Mouse (Mus musculus) C2C12 (cell line): ENCODE data around the gene Nat9. TPM values are rescaled to one million over a fixed set of nuclear protein-coding genes. Genes with fewer than 3 reads are reported as not detected.

ENCODE experiments used
- H3K27me3 ChIP-seq: one replicate; pipeline ENCODE4 v1.6.1; 2011; ENCODE audit not compliant: control insufficient read depth, insufficient read depth, insufficient read length
- H3K36me3 ChIP-seq: one replicate; pipeline ENCODE4 v1.6.1; 2011; ENCODE audit not compliant: control insufficient read depth, insufficient read depth
- H3K4me3 ChIP-seq: one replicate; pipeline ENCODE4 v1.5.1; 2011; ENCODE audit warnings: mild to moderate bottlenecking, control low read depth; ENCODE audit not compliant: poor library complexity, insufficient read depth, severe bottlenecking
- H3K79me2 ChIP-seq: one replicate; pipeline ENCODE4 v1.6.1; 2011; ENCODE audit not compliant: control insufficient read depth, insufficient read depth
- H3K79me3 ChIP-seq: one replicate; pipeline ENCODE4 v1.6.1; 2011; ENCODE audit warnings: low read depth, control low read depth
- H3ac ChIP-seq: one replicate; pipeline ENCODE3; 2011; ENCODE audit warnings: low read depth; ENCODE audit not compliant: control insufficient read depth, insufficient read length
- CEBPB ChIP-seq: IDR thresholded peaks from one replicate; pipeline ENCODE4 v1.6.1; 2011; ENCODE audit warnings: low read depth, mild to moderate bottlenecking, control low read depth, moderate library complexity
- CTCF ChIP-seq: IDR thresholded peaks from one replicate; pipeline ENCODE4 v1.5.1; 2011; ENCODE audit not compliant: control insufficient read depth, insufficient read depth, insufficient read length
- FOSL1 ChIP-seq: IDR thresholded peaks from one replicate; pipeline ENCODE4 v1.8.0; 2011; ENCODE audit warnings: mild to moderate bottlenecking, low read length; ENCODE audit not compliant: poor library complexity, insufficient read depth, severe bottlenecking
- MAX ChIP-seq: IDR thresholded peaks from one replicate; pipeline ENCODE4 v1.6.1; 2011; ENCODE audit warnings: mild to moderate bottlenecking, control low read depth
- MYOD1 ChIP-seq: IDR thresholded peaks from one replicate; pipeline ENCODE4 v1.6.1; 2011; ENCODE audit warnings: low read depth; ENCODE audit not compliant: control insufficient read depth, insufficient read length
- MYOG ChIP-seq: IDR thresholded peaks from one replicate; pipeline ENCODE4 v1.6.1; 2011; ENCODE audit not compliant: control insufficient read depth, insufficient read length; ENCODE audit errors: extremely low read depth
- USF1 ChIP-seq: IDR thresholded peaks from one replicate; pipeline ENCODE4 v1.6.1; 2011; ENCODE audit warnings: low read depth, mild to moderate bottlenecking, control low read depth, moderate library complexity
- polyA plus RNA-seq: library from polyadenylated mRNA; unstranded; fragments of >200 nt; fragmentation: generic; extraction: Trizol; gene quantifications from one replicate; pipeline ENCODE4 v1.2.1, GENCODE M21; 2012; ENCODE audit warnings: missing spikeins

The Nat9 gene
- polyA plus RNA-seq, 1 experiment, result 9.1 TPM

- H3K36me3 ChIP-seq, result no peaks in the 10 kb centered on the region
- no peak for TF ChIP-seq CTCF
- no peak for TF ChIP-seq MYOG
- no peak for TF ChIP-seq MYOD1
- TF ChIP-seq CEBPB, result no peak
- no peak for TF ChIP-seq MAX
- TF ChIP-seq FOSL1, result no peak
- no peak for TF ChIP-seq USF1
- no peak overlapping the region for H3ac ChIP-seq
- no peak overlapping the region for H3K4me3 ChIP-seq
- H3K79me2 ChIP-seq, result no peaks in the 10 kb centered on the region
- no peaks in the 10 kb centered on the region for H3K79me3 ChIP-seq
- H3K27me3 ChIP-seq, result no peaks in the 10 kb centered on the region
Measured at GRCm38 (mm10) chr11:115226811-115227491, 39.3 kb upstream of the Nat9 start.

- Histone ChIP-seq H3K79me3 (no peaks in the 10 kb centered on the region), H3K27me3 (no peaks in the 10 kb centered on the region), H3K36me3 (no peaks in the 10 kb centered on the region), H3ac (no peak overlapping the region), H3K79me2 (no peaks in the 10 kb centered on the region), H3K4me3 (no peak overlapping the region)
- TF ChIP-seq FOSL1, result no peak
- no peak for TF ChIP-seq MYOG
- TF ChIP-seq CTCF, result no peak
- TF ChIP-seq MYOD1, result no peak
- no peak for TF ChIP-seq USF1
Measured at GRCm38 (mm10) chr11:115225301-115225700, 37.6 kb upstream of the Nat9 start.

GRCm38 (mm10) chr11:115224889-115225288, 37.2 kb upstream of the Nat9 start:
- Histone ChIP-seq H3ac (no peak overlapping the region), H3K79me3 (no peaks in the 10 kb centered on the region), H3K4me3 (no peak overlapping the region), H3K36me3 (no peaks in the 10 kb centered on the region), H3K27me3 (no peaks in the 10 kb centered on the region), H3K79me2 (no peaks in the 10 kb centered on the region)
- no peak for TF ChIP-seq MYOD1
- no peak for TF ChIP-seq MYOG
- no peak for TF ChIP-seq CTCF
- no peak for TF ChIP-seq CEBPB
- no peak for TF ChIP-seq FOSL1
- TF ChIP-seq MAX, result no peak
- TF ChIP-seq USF1, result no peak

- no peaks in the 10 kb centered on the region for H3K79me2 ChIP-seq
- no peak overlapping the region for H3ac ChIP-seq
- no peaks in the 10 kb centered on the region for H3K27me3 ChIP-seq
- H3K79me3 ChIP-seq, result no peaks in the 10 kb centered on the region
- TF ChIP-seq CTCF, result no peak
- no peak for TF ChIP-seq MAX
- no peak for TF ChIP-seq USF1
- TF ChIP-seq MYOG, result no peak
- no peak for TF ChIP-seq CEBPB
- no peak for TF ChIP-seq MYOD1
- no peak for TF ChIP-seq FOSL1
- no peaks in the 10 kb centered on the region for H3K36me3 ChIP-seq
- no peak overlapping the region for H3K4me3 ChIP-seq
Measured at GRCm38 (mm10) chr11:115223877-115224276, 36.2 kb upstream of the Nat9 start.

GRCm38 (mm10) chr11:115223451-115223850, 35.8 kb upstream of the Nat9 start:
- Histone ChIP-seq H3ac (no peak overlapping the region), H3K4me3 (no peak overlapping the region), H3K79me2 (no peaks in the 10 kb centered on the region), H3K79me3 (no peaks in the 10 kb centered on the region), H3K36me3 (no peaks in the 10 kb centered on the region), H3K27me3 (no peaks in the 10 kb centered on the region)
- no peak for TF ChIP-seq CTCF
- TF ChIP-seq MYOD1, result no peak
- TF ChIP-seq MYOG, result no peak
- TF ChIP-seq USF1, result no peak
- no peak for TF ChIP-seq MAX
- TF ChIP-seq CEBPB, result no peak
- TF ChIP-seq FOSL1, result no peak

- Histone ChIP-seq H3ac (no peak overlapping the region), H3K79me3 (no peaks in the 10 kb centered on the region), H3K27me3 (no peaks in the 10 kb centered on the region), H3K79me2 (no peaks in the 10 kb centered on the region), H3K36me3 (no peaks in the 10 kb centered on the region), H3K4me3 (no peak overlapping the region)
- TF ChIP-seq USF1, result no peak
- TF ChIP-seq CEBPB, result no peak
- no peak for TF ChIP-seq MYOG
- no peak for TF ChIP-seq CTCF
- no peak for TF ChIP-seq FOSL1
- TF ChIP-seq MYOD1, result no peak
- TF ChIP-seq MAX, result no peak
Measured at GRCm38 (mm10) chr11:115222570-115222969, 34.9 kb upstream of the Nat9 start.
